Mouse (Mus musculus): ENCODE measurements around the gene Sdf4.

Sdf4 gene

GRCm38 (mm10) chr4:155992241-155992905, at the start of gene Sdf4, which contains the start of gene B3galt6:
TSS of gene Sdf4 (plus strand) at chr4:155992872.
TSS of gene B3galt6 (minus strand) at chr4:155992649.
- peak; percentile 93 for DNase-seq

GRCm38 (mm10) chr4:155943049-155943452, 49.6 kb upstream of the Sdf4 start:
- no peak for DNase-seq

- DNase-seq, result peak; percentile 97
Observed at GRCm38 (mm10) chr4:155943534-155944249, 49.0 kb upstream of the Sdf4 start, which contains the start of gene Ube2j2. TSS of gene Ube2j2 (plus strand) at chr4:155943831.

GRCm38 (mm10) chr4:155944271-155944670, 48.4 kb upstream of the Sdf4 start:
- DNase-seq, result no peak

- no peak for DNase-seq
Observed at GRCm38 (mm10) chr4:155947094-155947493, 45.6 kb upstream of the Sdf4 start.

- DNase-seq, result no peak
Observed at GRCm38 (mm10) chr4:155955491-155955890, 37.2 kb upstream of the Sdf4 start.

GRCm38 (mm10) chr4:155959275-155959674, 33.4 kb upstream of the Sdf4 start:
- peak; percentile 52 for DNase-seq

- peak; percentile 43 for DNase-seq
Observed at GRCm38 (mm10) chr4:155962167-155962971, 30.3 kb upstream of the Sdf4 start, which contains the start of gene C1qtnf12. TSS of gene C1qtnf12 (plus strand) at chr4:155962318.

GRCm38 (mm10) chr4:155963106-155963505, 29.6 kb upstream of the Sdf4 start:
- DNase-seq, result no peak

- no peak for DNase-seq
Observed at GRCm38 (mm10) chr4:155964396-155964795, 28.3 kb upstream of the Sdf4 start.

GRCm38 (mm10) chr4:155969043-155969653, 23.5 kb upstream of the Sdf4 start:
- DNase-seq, result no peak

GRCm38 (mm10) chr4:155970286-155970685, 22.4 kb upstream of the Sdf4 start:
- DNase-seq, result no peak

GRCm38 (mm10) chr4:155972651-155973050, 20.0 kb upstream of the Sdf4 start:
- no peak for DNase-seq

GRCm38 (mm10) chr4:155973239-155973638, 19.4 kb upstream of the Sdf4 start:
- DNase-seq, result no peak

- DNase-seq, result no peak
Observed at GRCm38 (mm10) chr4:155981436-155982082, 11.1 kb upstream of the Sdf4 start.

GRCm38 (mm10) chr4:155983788-155984187, 8.9 kb upstream of the Sdf4 start:
- no peak for DNase-seq

GRCm38 (mm10) chr4:155991211-155991907, 1.3 kb upstream of the Sdf4 start:
- DNase-seq, result no peak

GRCm38 (mm10) chr4:155991908-155992230, 803 bp upstream of the Sdf4 start:
- no peak for DNase-seq

GRCm38 (mm10) chr4:155992906-155993547, 355 bp downstream of the Sdf4 start:
- DNase-seq, result peak; percentile 94

GRCm38 (mm10) chr4:155993606-155994005, 934 bp downstream of the Sdf4 start:
- DNase-seq, result no peak

- DNase-seq, result no peak
Observed at GRCm38 (mm10) chr4:156004109-156004508, 11.4 kb downstream of the Sdf4 start.
